Mouse (Mus musculus): ENCODE measurements around the gene Elovl7.

Gene Elovl7

DNA sequence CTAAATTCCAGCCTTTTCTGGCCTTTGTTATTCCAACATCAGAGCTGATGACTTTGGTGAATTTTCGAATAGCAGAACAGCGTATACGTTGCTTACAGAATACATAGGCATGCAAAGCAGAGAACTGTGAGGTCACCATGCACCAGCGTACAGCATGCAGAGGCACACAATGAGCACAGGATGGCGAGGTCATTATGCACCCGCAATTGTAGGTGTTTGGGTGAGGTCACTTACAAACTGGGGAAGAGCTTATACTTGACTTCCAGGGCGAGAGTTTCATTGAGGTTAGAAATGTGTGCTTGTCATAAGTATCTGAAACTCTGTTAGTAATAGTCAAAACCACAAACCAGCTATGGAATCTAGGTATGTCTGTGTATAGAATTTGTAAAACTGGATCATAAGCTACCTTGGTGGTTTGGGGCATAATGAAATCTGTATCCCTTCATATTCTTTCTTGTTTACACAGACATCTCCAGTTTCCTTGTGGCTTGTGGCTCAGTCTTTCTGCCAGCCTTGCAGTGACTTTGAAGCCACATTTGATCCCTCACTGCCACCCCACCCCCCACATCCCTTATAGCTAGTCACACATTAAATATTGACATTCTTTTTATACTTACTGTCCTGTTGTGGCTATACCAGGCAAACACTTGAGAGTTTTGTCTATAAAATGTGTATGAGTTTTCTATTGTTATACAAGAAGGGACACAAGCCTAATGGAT is 88.9 kb downstream of the Elovl7 start:
- DNase-seq (ENCODE audit: low spot score in 2 of 2), result no peak

DNA sequence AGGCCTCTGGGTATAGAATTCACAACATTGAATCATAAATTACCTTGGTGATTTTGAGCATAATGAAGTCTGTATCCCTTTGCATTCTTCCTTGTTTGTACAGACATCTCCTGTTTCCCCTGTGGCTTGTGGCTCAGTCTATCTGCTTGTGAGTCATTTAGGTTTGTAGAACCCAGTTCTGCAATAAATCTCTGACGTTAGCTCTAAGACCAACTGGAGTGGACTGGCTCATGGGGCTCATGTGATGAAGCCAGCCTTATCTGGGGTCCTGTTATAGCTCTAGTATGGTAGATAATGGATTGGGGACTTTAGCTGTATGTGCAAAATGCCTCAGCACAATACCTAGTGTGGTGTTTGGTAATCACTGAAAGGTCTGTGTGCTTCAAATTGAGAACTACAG is 89.6 kb downstream of the Elovl7 start:
- DNase-seq (ENCODE audit: low spot score in 2 of 2), result no peak

DNA sequence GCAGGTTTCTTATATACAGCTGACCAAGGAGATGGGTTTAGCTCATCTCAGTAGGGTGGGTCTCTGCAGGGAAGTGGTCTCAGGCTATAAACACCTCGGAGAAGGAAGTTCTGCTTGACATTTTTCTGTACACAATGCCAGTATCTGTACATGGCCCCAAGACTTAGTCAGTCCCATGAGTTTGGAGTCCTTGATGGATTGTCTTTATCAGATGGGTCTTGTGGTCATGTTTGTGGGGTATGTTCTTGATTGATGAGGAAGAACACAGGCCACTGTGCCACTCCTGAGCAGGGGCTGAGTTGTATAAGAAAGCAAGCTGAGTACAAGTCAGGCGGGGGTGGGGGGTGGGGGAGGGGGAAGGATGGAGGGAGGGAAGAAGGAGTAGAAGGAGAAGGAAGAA is 90.5 kb downstream of the Elovl7 start:
- no peak for DNase-seq (ENCODE audit: low spot score in 2 of 2)

GRCm38 (mm10) chr13:108315702-108316486 is 101.7 kb downstream of the Elovl7 start, which contains the start of gene Depdc1b:
Depdc1b (plus strand) TSS chr13:108316332.
- peak; percentile 94 to 96 for DNase-seq (ENCODE audit: low spot score in 2 of 2)

- DNase-seq (ENCODE audit: low spot score in 2 of 2), result peak; percentile 26 to 42
Observed at GRCm38 (mm10) chr13:108316487-108316903, 102.3 kb downstream of the Elovl7 start.

GRCm38 (mm10) chr13:108317414-108317813 is 103.2 kb downstream of the Elovl7 start:
- DNase-seq (ENCODE audit: low spot score in 2 of 2), result no peak

GRCm38 (mm10) chr13:108319028-108319427 is 104.8 kb downstream of the Elovl7 start:
- DNase-seq (ENCODE audit: low spot score in 2 of 2), result no peak

GRCm38 (mm10) chr13:108320216-108320615 is 106.0 kb downstream of the Elovl7 start:
- no peak for DNase-seq (ENCODE audit: low spot score in 2 of 2)

DNA sequence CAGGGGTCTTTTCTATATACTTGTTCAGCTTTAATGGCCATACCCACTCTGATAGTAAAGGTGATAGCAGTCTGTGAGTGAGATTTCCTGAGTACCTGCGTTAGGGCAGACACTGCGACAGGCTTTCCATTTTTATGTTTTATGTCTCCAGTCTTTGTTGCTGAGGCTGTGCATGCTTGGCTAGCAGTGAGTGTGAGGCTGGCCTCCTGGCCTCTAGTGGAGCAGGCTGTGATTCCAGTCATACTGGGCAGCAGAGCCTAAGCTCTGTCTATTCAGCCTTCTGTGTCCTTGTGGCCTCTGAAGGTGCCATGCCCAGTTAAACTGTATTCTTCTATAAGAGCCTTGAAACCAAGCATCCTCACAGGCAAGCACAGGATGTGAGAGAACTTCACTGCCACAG is 108.3 kb downstream of the Elovl7 start:
- no peak for DNase-seq (ENCODE audit: low spot score in 2 of 2)

DNA sequence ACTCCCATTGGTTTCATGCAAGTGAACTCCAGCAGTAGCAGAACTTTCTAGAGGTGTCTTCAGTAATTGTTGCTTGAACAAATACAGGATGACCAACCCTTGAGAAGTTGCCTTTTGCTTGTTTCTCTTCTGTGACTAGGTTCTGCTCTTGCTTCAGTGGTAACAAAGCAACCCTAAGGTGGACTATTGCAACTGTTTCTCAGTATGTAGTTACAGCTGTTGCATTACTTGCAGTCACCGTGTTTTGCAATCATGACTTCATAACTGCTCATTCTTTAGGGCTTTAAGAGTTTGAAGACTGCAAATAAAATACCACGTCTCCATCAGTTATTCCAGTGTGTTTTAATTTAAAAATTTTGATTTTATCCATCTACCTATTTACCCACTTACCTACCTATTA is 109.1 kb downstream of the Elovl7 start:
- no peak for DNase-seq (ENCODE audit: low spot score in 2 of 2)

- DNase-seq (ENCODE audit: low spot score in 2 of 2), result no peak
Observed at GRCm38 (mm10) chr13:108323866-108324829, 109.9 kb downstream of the Elovl7 start.

GRCm38 (mm10) chr13:108325871-108326270 is 111.7 kb downstream of the Elovl7 start:
- no peak for DNase-seq (ENCODE audit: low spot score in 2 of 2)

GRCm38 (mm10) chr13:108326351-108326750 is 112.1 kb downstream of the Elovl7 start:
- DNase-seq (ENCODE audit: low spot score in 2 of 2), result no peak

GRCm38 (mm10) chr13:108327047-108327446 is 112.8 kb downstream of the Elovl7 start:
- no peak for DNase-seq (ENCODE audit: low spot score in 2 of 2)

DNA sequence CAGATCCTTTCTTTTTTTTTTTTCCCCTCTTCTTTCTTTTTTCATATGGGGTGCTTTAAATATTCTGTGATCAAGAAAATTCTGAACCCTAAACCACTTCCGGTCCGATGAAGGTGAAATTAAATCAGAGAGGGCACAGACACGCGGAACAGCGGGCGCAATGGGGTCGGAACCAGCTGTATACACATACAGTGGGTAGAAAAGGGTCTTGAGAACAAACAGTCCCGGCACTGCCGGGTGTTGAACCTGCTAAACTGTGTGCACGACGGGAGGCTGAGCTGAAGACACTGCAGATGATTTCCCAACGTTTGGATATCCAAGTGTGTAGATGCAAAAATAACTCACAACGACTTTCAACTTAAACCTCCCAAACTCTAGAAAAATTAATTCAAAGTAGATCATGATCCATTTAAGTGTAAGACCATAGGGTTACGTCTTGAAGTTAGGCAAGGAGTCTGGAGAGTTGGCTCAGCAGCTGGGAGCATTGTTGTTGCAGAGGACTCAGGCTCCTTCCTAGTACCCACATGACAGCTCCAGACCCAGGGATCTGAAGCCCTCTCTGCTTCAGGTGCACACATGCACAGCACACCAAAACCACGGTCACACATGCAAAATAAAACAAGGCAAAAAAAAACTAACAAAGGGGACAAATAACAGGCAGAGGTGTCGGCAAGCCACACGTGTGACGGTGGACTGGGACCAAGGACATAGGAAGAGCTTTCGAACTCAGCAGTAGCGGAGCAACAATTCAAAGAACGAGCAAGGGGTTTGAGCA is 114.4 kb downstream of the Elovl7 start:
- DNase-seq (ENCODE audit: low spot score in 2 of 2), result no peak

DNA sequence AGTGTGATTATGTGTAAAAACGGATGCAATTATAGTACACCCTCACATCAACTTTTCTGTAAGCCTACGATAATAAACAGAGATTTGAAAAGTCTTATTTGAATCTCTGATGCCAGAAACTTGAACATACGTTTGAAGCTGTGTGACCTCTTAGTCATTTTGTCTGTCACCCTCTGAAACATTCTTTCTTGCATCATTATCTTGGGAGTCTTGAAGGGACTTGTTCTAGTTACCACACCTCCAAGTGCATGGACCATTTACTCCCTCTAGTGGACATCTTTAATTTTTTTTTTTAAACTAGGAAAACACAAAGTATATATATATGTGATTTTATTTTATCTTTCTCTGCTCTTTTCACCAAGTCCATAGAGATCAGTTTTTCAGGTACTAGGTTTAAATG is 115.5 kb downstream of the Elovl7 start:
- DNase-seq (ENCODE audit: low spot score in 2 of 2), result no peak

All from thymus, postnatal 10 days (tissue).